In genomic region chr4:107979530-107979929, GRCm38 (mm10) we compare ENCODE assay signal across 9 mouse cellular contexts. TPM values are rescaled to one million over a fixed set of nuclear protein-coding genes. Genes with fewer than 3 reads are reported as not detected.
A peak's percentile ranks its signal among the peaks of the same experiment; 100 is the strongest.
DNase-seq lines count a peak whose midpoint lies in the region.
"Had no signal": no experiment of that assay in that cellular context is flagged by ENCODE, and none has a peak within 500 bp of the region (broad histone marks: within the 10 kb centered on the region; RNA-seq: fewer than 3 reads in every experiment).

No protein-coding gene starts in this region.

- DNase-seq in kidney, adult 11 months: peak; percentile 37
- no peak for DNase-seq in kidney, adult 18-20 months
- peak; percentile 86 for DNase-seq in cerebellum, adult 11-12 months
- DNase-seq in forelimb bud, embryonic 11.5 days (ENCODE audit: low read depth, low spot score): peak; percentile 32
- DNase-seq in left cerebral cortex, postnatal 25 days (ENCODE audit: low spot score in 2 of 2): peak; percentile 34 to 76
- DNase-seq in heart, postnatal 4 days: no peak
- no peak for DNase-seq in spleen, adult 18-20 months
- DNase-seq in adipocyte (ENCODE audit: low spot score): no peak
- DNase-seq: heart, adult 18-20 months had no signal

- intact Hi-C loops in left cerebral cortex, postnatal 25 days (cut with DNase I): no loop called here

RNA-seq across cellular contexts. Expression of gene Slc1a7, which starts 11.4 kb away (rescaled TPM):
- 1 to 10 TPM in 1 of 2 experiments, under 1 TPM in 1; 0.85 to 1.1 TPM for total RNA-seq in left cerebral cortex, postnatal 25 days (2021)
- not detected for total RNA-seq in heart, postnatal 4 days (2021)

RNA-seq across cellular contexts. Expression of gene Cpt2, which starts 56.1 kb away (rescaled TPM):
- 1 to 10 TPM; 5.4 to 5.5 TPM for total RNA-seq in left cerebral cortex, postnatal 25 days (2021)
- total RNA-seq in heart, postnatal 4 days (2021): 100 to 1,000 TPM; 140 to 144 TPM

Comparison
In these comparisons a context has a peak if more than half of its experiments do, and no peak if none do; other contexts are left out.
1. DNase-seq: peak in kidney, adult 11 months (single experiment), cerebellum, adult 11-12 months (single experiment), forelimb bud, embryonic 11.5 days (single experiment) and left cerebral cortex, postnatal 25 days (2 of 2); none in kidney, adult 18-20 months (single experiment), heart, postnatal 4 days (single experiment), spleen, adult 18-20 months (0 of 2) and adipocyte (single experiment).
2. RNA of gene Cpt2, which starts 56.1 kb away (total RNA-seq): 140 to 144 TPM in heart, postnatal 4 days; 5.4 to 5.5 TPM in left cerebral cortex, postnatal 25 days; every median in the first group is over 10 times any median in the second.